Mouse (Mus musculus) small intestine, adult 2 months (tissue): ENCODE results near the gene Gm9507.

Experiments used
- CTCF ChIP-seq: fragments of 200-500 bp; IDR thresholded peaks from 2 replicates; pipeline ENCODE4 v1.5.1; 2012; ENCODE audit warnings: low read depth, mild to moderate bottlenecking, control low read depth, inconsistent platforms, low read length, moderate library complexity, mixed read lengths; ENCODE audit not compliant: insufficient replicate concordance, insufficient read length; ENCODE audit errors: extremely low read depth
- POLR2A ChIP-seq: fragments of 200-500 bp; IDR thresholded peaks from 2 replicates; pipeline ENCODE4 v1.6.1; 2012; ENCODE audit warnings: low read depth, mild to moderate bottlenecking, control low read depth, inconsistent platforms, low read length, moderate library complexity

DNA sequence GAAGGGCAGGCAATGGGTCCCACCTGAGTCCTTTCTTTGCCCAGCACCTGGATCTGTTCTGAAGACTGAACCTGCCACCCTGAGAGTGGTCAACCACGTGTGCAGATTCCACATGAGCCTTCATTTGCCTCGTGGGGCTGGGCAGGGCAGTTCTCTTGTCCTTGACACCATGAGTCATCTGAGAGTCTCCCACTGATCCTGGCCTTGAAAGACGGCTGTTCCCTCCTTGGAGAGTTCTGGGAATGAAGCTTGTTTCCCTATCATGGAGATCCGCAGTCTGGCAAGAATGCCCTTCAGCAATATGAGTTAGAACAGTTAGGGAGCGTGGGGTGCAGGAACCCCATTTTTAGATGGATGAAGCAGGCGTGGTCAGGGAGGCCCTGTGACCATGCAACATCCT lies 27.4 kb upstream of the Gm9507 start:
- TF ChIP-seq POLR2A, result no peak
- TF ChIP-seq CTCF, result no peak
